30 mouse cellular contexts compared by ENCODE assay signal in genomic region chr12:43489896-43490295, GRCm38 (mm10).
"Had no signal": no experiment of that assay in that cellular context is flagged by ENCODE, and none has a peak within 500 bp of the region (broad histone marks: within the 10 kb centered on the region; RNA-seq: fewer than 3 reads in every experiment).

No protein-coding gene starts in this region.

- H3K27me3 ChIP-seq: limb, embryonic 12.5 days; limb, embryonic 13.5 days; limb, embryonic 15.5 days; liver, embryonic 12.5 days; liver, embryonic 13.5 days; liver, embryonic 15.5 days; lung, embryonic 15.5 days; megakaryocyte, embryonic 14.5 days; midbrain, embryonic 12.5 days; midbrain, embryonic 13.5 days; midbrain, embryonic 15.5 days; neural tube, embryonic 12.5 days had no signal

- H3K9ac ChIP-seq: limb, embryonic 12.5 days; limb, embryonic 13.5 days; limb, embryonic 15.5 days; liver, embryonic 12.5 days; liver, embryonic 13.5 days; liver, embryonic 14.5 days; liver, embryonic 15.5 days; liver, postnatal 0 days; lung, embryonic 14.5 days; lung, embryonic 15.5 days; midbrain, embryonic 12.5 days; midbrain, embryonic 13.5 days; midbrain, embryonic 15.5 days; neural tube, embryonic 12.5 days had no signal

- ATAC-seq: liver, embryonic 12.5 days; liver, postnatal 0 days; lung, postnatal 0 days; midbrain, embryonic 13.5 days; midbrain, embryonic 15.5 days; midbrain, embryonic 16.5 days had no signal

- DNase-seq: left cerebral cortex, postnatal 4 days; liver; liver, embryonic 13.5 days; liver, postnatal 0 days; lung, adult 18-20 months; lung, adult 2 months; lung, embryonic 14.5 days; lung, postnatal 10 days; lung, postnatal 14 days; lung, postnatal 36 days; lung, postnatal 4 days; midbrain, embryonic 14.5 days had no signal

- H3K4me3 ChIP-seq: limb, embryonic 10.5 days; limb, embryonic 12.5 days; limb, embryonic 13.5 days; limb, embryonic 15.5 days; liver, embryonic 12.5 days; liver, embryonic 13.5 days; liver, embryonic 15.5 days; lung, embryonic 15.5 days; megakaryocyte, embryonic 14.5 days; midbrain, embryonic 10.5 days; midbrain, embryonic 12.5 days; midbrain, embryonic 13.5 days; midbrain, embryonic 15.5 days; myocyte; neural tube, embryonic 12.5 days had no signal

- H3K4me1 ChIP-seq: limb, embryonic 10.5 days; limb, embryonic 12.5 days; limb, embryonic 13.5 days; limb, embryonic 15.5 days; liver, embryonic 12.5 days; liver, embryonic 13.5 days; liver, embryonic 15.5 days; lung, embryonic 15.5 days; megakaryocyte, embryonic 14.5 days; midbrain, embryonic 10.5 days; midbrain, embryonic 12.5 days; midbrain, embryonic 13.5 days; midbrain, embryonic 15.5 days; neural tube, embryonic 12.5 days had no signal

- H3K27ac ChIP-seq: limb, embryonic 10.5 days; limb, embryonic 12.5 days; limb, embryonic 13.5 days; limb, embryonic 15.5 days; liver, embryonic 12.5 days; liver, embryonic 13.5 days; liver, embryonic 14.5 days; liver, embryonic 15.5 days; lung, embryonic 15.5 days; macrophage; midbrain, embryonic 10.5 days; midbrain, embryonic 12.5 days; midbrain, embryonic 13.5 days; midbrain, embryonic 15.5 days; neural tube, embryonic 12.5 days had no signal

- H3K36me3 ChIP-seq: limb, embryonic 10.5 days; limb, embryonic 12.5 days; limb, embryonic 13.5 days; limb, embryonic 15.5 days; liver, embryonic 12.5 days; liver, embryonic 13.5 days; liver, embryonic 15.5 days; lung, embryonic 15.5 days; midbrain, embryonic 10.5 days; midbrain, embryonic 12.5 days; midbrain, embryonic 13.5 days; midbrain, embryonic 15.5 days; neural tube, embryonic 12.5 days had no signal

- H3K9me3 ChIP-seq: limb, embryonic 10.5 days; limb, embryonic 12.5 days; limb, embryonic 13.5 days; limb, embryonic 15.5 days; liver, embryonic 12.5 days; liver, embryonic 13.5 days; liver, embryonic 15.5 days; lung, embryonic 15.5 days; megakaryocyte, embryonic 14.5 days; midbrain, embryonic 10.5 days; midbrain, embryonic 12.5 days; midbrain, embryonic 13.5 days; midbrain, embryonic 15.5 days; neural tube, embryonic 12.5 days had no signal
